Mouse (Mus musculus) right cerebral cortex, postnatal 25 days (tissue): ENCODE results near the gene Tlr9.
A peak's percentile ranks its signal among the peaks of the same experiment; 100 is the strongest.

Experiments
- DNase-seq: peaks from one replicate; pipeline ENCODE4 v3.0.0; 2022

Tlr9 gene

DNA sequence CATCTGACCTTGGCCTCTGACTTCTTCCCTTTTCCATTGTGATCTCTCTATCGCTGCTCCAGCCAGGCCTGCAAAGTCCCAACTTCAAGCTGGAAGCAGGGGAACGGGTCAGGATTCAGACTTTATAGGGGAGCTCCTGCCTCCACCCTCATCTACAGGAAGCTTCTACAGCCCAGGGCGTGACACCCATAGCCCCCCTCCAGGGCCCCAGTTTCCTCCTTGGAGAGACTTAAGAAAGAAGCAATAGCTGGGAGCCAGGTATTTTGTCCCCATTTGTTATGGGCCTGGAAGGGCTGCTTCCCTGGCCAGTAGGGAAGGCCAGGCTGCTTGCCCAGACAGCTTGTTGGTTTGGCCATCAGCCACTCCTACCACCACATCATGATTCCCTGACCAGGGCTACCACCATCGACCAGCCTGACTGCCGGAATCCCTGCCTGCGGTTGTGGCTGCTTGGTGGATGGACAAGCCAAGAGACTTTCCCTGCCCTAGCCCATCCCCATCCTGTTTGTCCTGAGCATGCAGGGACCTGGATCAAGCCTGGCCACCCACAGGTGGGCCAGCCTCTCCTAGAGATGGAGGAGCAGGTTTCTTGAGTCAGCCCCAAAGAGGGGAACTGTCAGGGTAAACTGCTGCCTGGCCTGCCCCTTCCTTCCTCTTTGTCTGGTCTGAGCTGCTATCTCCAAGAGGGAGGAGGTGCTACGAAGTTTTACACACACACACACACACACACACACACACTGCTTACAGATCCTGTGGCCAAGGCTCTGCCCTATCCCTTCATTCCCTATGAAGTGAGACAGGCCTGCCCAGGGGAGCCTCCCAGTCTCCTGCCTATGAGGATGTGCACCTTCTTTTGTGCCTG is 18.2 kb upstream of the Tlr9 start:
- DNase-seq: no peak

DNA sequence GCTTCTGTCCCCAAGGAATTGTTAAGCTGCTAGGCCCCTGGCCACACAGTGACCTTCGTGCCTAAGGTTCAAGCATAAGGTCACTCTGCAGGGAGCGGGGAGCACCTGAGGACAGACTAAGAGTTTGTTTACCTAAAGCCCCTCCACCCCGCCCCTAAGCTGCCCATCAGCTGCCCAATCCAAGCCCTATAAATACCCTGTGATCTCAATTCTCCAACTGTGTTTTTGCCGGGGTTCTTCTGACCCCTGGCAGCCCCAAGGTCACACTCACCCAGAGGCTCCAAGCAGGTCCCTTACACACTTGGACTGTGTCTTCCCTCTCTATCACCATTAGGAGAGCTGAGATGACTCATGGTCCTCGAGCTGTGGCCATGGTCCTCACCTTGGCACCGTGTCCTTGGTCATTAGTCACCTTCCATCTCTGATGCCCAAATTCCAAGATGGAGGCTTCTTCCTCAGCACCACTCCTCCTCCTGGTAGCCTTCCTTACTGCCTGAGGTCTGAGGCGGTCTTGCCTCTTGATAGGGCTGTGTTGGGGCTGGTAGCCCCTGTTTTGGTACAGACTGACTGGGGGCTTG is 16.6 kb upstream of the Tlr9 start:
- no peak for DNase-seq

DNA sequence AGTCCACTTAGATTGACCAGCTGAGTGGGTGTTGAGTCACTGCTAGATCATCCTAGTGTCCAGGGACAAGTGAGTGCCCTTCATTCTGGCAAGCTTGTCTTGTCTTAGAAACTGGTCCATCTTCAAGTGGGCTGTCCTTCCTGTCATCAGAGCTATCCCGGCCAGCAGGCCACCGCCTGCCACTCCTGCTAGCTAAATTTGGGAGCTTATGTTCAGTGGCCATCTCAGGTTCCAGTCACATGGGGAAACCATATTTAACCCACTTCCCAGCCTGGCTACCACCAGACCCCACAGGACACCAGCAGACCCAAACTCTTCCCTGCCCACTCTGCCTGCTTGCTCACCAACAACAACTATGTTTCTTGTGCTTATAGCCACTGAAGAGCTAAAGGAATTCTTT is 15.9 kb upstream of the Tlr9 start:
- DNase-seq: no peak

GRCm38 (mm10) chr9:106208181-106208580 is 14.2 kb upstream of the Tlr9 start:
- DNase-seq: no peak

- DNase-seq: no peak
Observed at GRCm38 (mm10) chr9:106209954-106210353, 12.4 kb upstream of the Tlr9 start.

DNA sequence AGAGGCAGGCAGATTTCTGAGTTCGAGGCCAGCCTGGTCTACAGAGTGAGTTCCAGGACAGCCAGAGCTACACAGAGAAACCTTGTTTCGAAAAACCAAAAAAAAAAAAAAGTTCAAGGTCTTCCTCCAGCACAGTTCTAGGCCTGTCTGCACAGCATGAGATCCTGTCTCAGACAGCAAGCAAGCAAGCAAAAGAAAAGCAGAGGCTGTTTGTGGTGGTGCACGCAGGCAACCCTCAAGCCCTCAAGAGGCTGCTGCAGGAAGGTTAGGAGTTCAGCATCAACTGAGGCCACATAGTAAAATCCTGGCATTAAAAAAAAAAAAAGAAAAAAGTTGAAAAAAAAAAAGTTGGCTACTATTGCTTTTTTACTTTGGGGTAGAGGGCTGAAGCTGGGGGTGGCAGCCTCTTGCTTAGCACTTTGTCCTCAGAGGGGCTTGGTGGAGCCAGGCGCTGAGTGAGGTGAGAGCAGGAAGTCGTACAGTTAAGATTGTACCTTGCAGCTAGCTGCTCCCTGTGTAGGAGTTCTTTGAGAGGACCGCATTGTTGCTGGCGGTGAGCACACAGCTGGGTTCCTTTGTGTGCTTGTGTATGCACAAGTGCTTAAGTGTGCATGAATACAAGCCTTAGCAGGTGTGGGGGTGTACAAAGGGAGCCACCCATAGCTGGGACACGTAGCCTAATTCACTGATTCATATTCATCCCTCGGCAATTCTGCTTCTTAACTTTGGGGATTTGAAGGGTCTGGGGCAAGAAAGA is 11.4 kb upstream of the Tlr9 start:
- no peak for DNase-seq

- peak; percentile 77 for DNase-seq
Observed at GRCm38 (mm10) chr9:106211680-106212593, 10.5 kb upstream of the Tlr9 start.

GRCm38 (mm10) chr9:106212594-106212981 is 9.8 kb upstream of the Tlr9 start:
- no peak for DNase-seq

- DNase-seq: no peak
Observed at GRCm38 (mm10) chr9:106215341-106216125, 6.9 kb upstream of the Tlr9 start.

GRCm38 (mm10) chr9:106216971-106217370 is 5.4 kb upstream of the Tlr9 start:
- no peak for DNase-seq

- DNase-seq: no peak
Observed at GRCm38 (mm10) chr9:106220894-106221523, 1.4 kb upstream of the Tlr9 start.

DNA sequence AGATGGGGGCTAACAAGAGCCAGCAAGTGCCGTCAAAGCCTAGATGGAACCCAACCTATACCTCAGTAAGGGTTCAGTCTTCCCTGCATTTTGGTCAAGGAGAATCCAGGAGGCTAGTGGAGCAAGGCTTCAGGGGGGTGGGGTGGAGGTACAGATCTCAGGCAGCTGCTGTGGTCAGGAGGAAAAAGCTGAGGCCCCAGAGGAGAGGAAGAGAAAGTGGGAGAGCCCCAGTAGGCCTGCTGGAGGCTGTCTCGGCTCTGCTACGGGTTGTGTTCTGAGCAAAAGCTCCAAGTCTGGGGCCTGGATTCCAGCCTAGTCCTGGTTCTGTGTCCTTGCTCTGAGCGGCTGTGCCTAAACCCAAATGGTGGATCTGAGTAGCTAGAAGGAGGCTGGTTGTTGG is 596 bp downstream of the Tlr9 start:
- no peak for DNase-seq

DNA sequence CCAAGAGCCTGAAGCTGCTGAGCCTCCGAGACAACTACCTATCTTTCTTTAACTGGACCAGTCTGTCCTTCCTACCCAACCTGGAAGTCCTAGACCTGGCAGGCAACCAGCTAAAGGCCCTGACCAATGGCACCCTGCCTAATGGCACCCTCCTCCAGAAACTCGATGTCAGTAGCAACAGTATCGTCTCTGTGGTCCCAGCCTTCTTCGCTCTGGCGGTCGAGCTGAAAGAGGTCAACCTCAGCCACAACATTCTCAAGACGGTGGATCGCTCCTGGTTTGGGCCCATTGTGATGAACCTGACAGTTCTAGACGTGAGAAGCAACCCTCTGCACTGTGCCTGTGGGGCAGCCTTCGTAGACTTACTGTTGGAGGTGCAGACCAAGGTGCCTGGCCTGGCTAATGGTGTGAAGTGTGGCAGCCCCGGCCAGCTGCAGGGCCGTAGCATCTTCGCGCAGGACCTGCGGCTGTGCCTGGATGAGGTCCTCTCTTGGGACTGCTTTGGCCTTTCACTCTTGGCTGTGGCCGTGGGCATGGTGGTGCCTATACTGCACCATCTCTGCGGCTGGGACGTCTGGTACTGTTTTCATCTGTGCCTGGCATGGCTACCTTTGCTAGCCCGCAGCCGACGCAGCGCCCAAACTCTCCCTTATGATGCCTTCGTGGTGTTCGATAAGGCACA is 3.2 kb downstream of the Tlr9 start:
- DNase-seq: no peak

- peak; percentile 51 for DNase-seq
Observed at GRCm38 (mm10) chr9:106226151-106226682, 3.8 kb downstream of the Tlr9 start.

DNA sequence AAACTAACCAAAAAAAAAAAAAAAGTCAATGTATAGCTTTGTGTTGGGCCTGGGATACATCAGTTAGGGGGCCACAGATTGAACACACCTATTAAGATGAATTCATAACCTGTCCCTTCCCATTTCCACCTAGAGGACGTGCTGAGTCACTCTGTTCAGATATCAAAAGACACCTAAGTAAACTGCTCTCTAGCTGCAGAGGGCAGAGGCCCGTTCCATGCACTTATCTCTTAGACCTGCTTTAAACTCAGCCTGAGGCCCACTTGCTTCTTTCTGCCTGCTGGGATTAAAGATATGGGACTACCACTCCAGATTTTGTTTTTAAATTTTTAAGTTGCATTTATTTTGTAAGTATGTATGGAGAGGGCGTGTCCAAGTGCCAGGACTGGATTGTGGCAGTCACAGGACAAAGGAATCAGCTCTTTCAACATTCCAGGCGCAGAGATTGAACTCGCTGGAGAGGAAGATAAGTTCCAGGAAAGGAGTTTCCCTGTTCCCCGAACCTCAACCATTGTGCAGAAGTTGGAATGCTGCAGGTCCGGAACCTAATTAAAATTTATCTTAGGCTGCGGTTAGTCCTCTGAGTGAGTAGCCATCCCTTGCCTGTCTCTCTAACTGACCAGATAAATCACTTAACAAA is 5.5 kb downstream of the Tlr9 start:
- no peak for DNase-seq

DNA sequence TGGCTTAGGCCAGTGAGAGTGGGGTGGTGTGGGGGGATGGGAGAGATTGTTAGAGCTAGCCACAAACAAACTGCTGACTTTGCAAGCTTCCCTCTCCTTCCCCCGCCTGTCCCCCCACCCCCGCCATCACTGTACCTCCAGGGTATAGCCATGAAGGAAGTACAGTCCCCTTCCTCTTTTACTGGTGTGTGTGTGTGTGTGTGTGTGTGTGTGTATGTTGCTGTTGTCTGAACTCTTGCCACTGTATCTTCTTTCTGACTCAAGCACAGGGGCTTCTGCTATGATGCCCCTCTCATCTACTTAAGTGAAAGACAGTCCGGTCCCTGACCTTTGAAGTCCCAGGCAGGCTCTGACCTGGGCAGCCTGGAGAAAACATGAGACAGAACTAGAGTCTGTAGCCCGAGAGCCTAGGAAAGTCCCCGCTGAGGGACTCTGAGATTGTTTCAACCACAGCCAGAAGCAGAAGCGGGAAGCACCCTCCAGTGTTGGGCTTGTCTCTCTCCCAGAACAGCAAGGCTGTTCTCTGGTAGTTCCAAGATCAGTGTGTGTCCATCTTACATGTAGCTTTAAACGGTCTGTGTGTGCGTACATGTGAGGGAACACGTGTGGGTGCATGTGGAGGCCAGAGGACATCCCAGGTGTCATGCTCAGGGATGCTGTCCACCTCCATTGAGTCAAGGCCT is 7.8 kb downstream of the Tlr9 start:
- no peak for DNase-seq

DNA sequence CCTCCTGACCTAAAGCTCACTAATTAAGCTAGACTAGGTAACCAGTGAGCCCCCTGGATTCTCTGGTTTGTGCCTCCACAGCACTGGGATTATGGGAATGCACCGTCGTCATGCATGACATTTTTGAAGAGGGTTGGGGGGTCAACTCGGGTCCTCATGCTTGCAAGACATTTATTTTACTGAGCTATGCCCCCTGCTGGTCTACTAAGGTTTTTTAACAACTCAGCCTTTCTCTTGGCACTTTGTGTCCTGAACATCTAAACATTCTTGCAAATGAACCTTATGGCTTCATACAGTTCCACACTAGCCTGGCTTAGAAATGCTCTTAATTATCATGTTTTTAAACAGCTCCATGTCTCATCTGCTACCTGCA is 8.3 kb downstream of the Tlr9 start:
- DNase-seq: no peak

GRCm38 (mm10) chr9:106231220-106231619 is 8.8 kb downstream of the Tlr9 start:
- no peak for DNase-seq

DNA sequence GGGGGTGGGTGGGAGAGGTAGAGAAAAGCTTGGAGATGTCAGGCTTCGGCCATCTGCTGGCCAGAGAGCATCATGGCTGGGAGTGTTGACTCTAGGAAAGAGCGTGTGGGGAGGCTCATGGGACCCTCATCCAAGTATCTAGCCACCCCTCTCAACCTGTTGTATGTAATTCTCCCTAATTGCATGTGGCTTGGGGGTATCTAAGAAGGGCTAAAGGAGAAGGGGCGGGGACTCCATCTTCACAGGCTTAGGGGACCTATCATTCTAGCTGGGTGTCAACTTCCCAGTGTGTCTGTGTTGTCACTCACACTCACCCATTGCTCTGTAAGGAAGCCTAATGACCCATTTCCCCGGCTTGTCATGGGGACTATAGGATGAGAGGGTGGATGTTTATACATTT is 9.4 kb downstream of the Tlr9 start:
- DNase-seq: no peak

GRCm38 (mm10) chr9:106232956-106233355 is 10.6 kb downstream of the Tlr9 start:
- DNase-seq: no peak
